Mouse (Mus musculus) stomach, postnatal 0 days (tissue): ENCODE measurements around the gene Atp1b1.

ENCODE experiments used
- CTCF ChIP-seq: IDR thresholded peaks from 2 replicates; pipeline ENCODE4 v1.5.1; 2016; ENCODE audit warnings: antibody characterized with exemption, low read depth, mild to moderate bottlenecking, moderate library complexity
- EP300 ChIP-seq: optimal IDR thresholded peaks from 2 replicates; pipeline ENCODE3; 2016; ENCODE audit warnings: antibody characterized with exemption

DNA sequence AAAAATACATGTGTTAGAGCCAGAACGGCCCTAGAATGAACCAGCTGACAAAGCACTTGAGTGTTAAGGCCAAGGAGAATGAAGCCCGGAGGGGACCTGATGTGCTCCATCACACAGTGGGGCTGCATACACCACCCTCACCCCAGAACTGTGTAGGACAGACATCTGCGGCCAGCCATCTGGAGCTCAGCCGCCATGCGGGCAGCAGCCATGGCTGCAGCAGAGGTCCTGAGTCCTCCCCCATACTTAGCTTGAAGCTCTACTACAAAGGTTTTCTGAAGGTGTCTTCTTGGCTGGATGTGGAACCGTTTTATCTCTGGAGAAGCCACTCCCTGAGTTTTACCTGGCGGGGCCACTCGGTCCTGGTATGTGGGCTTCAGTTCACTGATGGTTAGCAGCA lies 5.0 kb downstream of the Atp1b1 start:
- no peak for TF ChIP-seq CTCF
- TF ChIP-seq EP300: no peak
